Mouse (Mus musculus): ENCODE results near the gene Sass6.
"Not testable (repeated sequence)": the region's sequence is repeated elsewhere in the genome, so short reads cannot be mapped to it uniquely, and the experiment has no call there.

- TF ChIP-seq CTCF, EP300 (IDR thresholded peaks at IDR 0.05): not testable (repeated sequence)
Observed at GRCm38 (mm10) chr3:116561315-116561714, 33.5 kb upstream of the Sass6 start.

All from lung, postnatal 0 days (tissue).